Mouse (Mus musculus) CD4-positive, CD25-positive, alpha-beta regulatory T cell, adult 4 months (primary cell): Measurements from ENCODE around the gene Lamtor4. TPM values are rescaled to one million over a fixed set of nuclear protein-coding genes. Genes with fewer than 3 reads are reported as not detected.

Experiments
- polyA plus RNA-seq, 2 experiments: library from polyadenylated mRNA; unstranded; fragments of 100-300 nt; shearing (Covaris generic); gene quantifications; one replicate each; pipeline ENCODE4 v1.2.1; 2017

Lamtor4 gene
- polyA plus RNA-seq, 2 experiments from 2014 or later: 111 to 120 TPM

Other genes starting within 250 kb of the Lamtor4 start
- not detected for gene Smok3a, start 234.2 kb upstream of the Lamtor4 start, polyA plus RNA-seq
- gene Smok3b, start 234.1 kb upstream of the Lamtor4 start, polyA plus RNA-seq: not detected
- gene Smok3c, start 202.3 kb upstream of the Lamtor4 start, polyA plus RNA-seq: not detected
- 10 to 100 TPM in 1 of 2 experiments, 1 to 10 TPM in 1; 9.2 to 13.0 TPM for gene Zkscan1, start 170.4 kb upstream of the Lamtor4 start, polyA plus RNA-seq
- 10 to 100 TPM; 22.8 TPM for gene Zscan21, start 138.6 kb upstream of the Lamtor4 start, polyA plus RNA-seq
- gene Zfp113, start 99.7 kb upstream of the Lamtor4 start, polyA plus RNA-seq: 10 to 100 TPM; 10.6 to 20.3 TPM
- gene Cops6, start 94.4 kb upstream of the Lamtor4 start, polyA plus RNA-seq: 100 to 1,000 TPM; 184 to 231 TPM
- gene Ap4m1, start 83.5 kb upstream of the Lamtor4 start, polyA plus RNA-seq: 1 to 10 TPM; 5.3 to 6.1 TPM
- gene Mcm7, start 83.1 kb upstream of the Lamtor4 start, polyA plus RNA-seq: 10 to 100 TPM; 47.6 to 74.5 TPM
- gene Taf6, start 68.0 kb upstream of the Lamtor4 start, polyA plus RNA-seq: 10 to 100 TPM; 60.5 to 73.4 TPM
- 10 to 100 TPM; 42.2 to 61.8 TPM for gene Cnpy4, start 68.0 kb upstream of the Lamtor4 start, polyA plus RNA-seq
- gene Mblac1, start 61.2 kb upstream of the Lamtor4 start, polyA plus RNA-seq: not detected
- gene Nxpe5, start 29.6 kb upstream of the Lamtor4 start, polyA plus RNA-seq: under 1 TPM in 1 of 2 experiments, not detected in 1; 0.31 TPM
- gene BC037034, start 8.6 kb downstream of the Lamtor4 start, polyA plus RNA-seq: 1 to 10 TPM; 2.7 to 4.4 TPM
- under 1 TPM in 1 of 2 experiments, not detected in 1; 0.77 TPM for gene Gal3st4, start 17.4 kb downstream of the Lamtor4 start, polyA plus RNA-seq
- not detected for gene Gm43720, start 24.5 kb downstream of the Lamtor4 start, polyA plus RNA-seq
- under 1 TPM; 0.19 to 0.96 TPM for gene Gpc2, start 24.5 kb downstream of the Lamtor4 start, polyA plus RNA-seq
- under 1 TPM in 1 of 2 experiments, not detected in 1; 0.70 TPM for gene Stag3, start 24.8 kb downstream of the Lamtor4 start, polyA plus RNA-seq
- gene Pvrig, start 86.5 kb downstream of the Lamtor4 start, polyA plus RNA-seq: 10 to 100 TPM; 12.0 to 12.9 TPM
- gene Zfp157, start 186.0 kb downstream of the Lamtor4 start, polyA plus RNA-seq: 10 to 100 TPM; 17.5 to 19.9 TPM